Mouse (Mus musculus) erythroid progenitor cell, adult 5-6 weeks (primary cell): Measurements from ENCODE around the gene Zdhhc6. TPM values are rescaled to one million over a fixed set of nuclear protein-coding genes. Genes with fewer than 3 reads are reported as not detected.
A peak's percentile ranks its signal among the peaks of the same experiment; 100 is the strongest.

ENCODE experiments used
- ATAC-seq: replicated peaks from 2 replicates; pipeline ENCODE4 v1.8.0; 2016; ENCODE audit warnings: moderate number of reproducible peaks, mild to moderate bottlenecking, moderate TSS enrichment, inconsistent platforms; ENCODE audit not compliant: poor library complexity, low FRiP score, severe bottlenecking
- total RNA-seq, 2 experiments: library from RNA; stranded (forward) in 1 of 2; stranded (reverse) in 1 of 2; fragments of 150-400 nt in 1 of 2; fragments of 186-747, 209-891 nt in 1 of 2; gene quantifications; 2 replicates each; pipeline versions ENCODE4 v1.2.3 to v1.2.4; 2015 to 2017; ENCODE audit warnings: low replicate concordance in 2 of 2

The Zdhhc6 gene
- total RNA-seq (2015; ENCODE audit: low replicate concordance) (13.8 and 39.6 TPM in 2 replicates), total RNA-seq (2017; ENCODE audit: low replicate concordance) (38.4 and 41.1 TPM in 2 replicates)

- peak; percentile 91 for ATAC-seq
Measured at GRCm38 (mm10) chr19:55315452-55316108, at the start of gene Zdhhc6. Gene Zdhhc6, minus strand, starts transcription at chr19:55316032.

- ATAC-seq, result no peak
Measured at GRCm38 (mm10) chr19:55362606-55363005, 46.8 kb upstream of the Zdhhc6 start.

GRCm38 (mm10) chr19:55350673-55351378 is 35.0 kb upstream of the Zdhhc6 start:
- ATAC-seq, result no peak

GRCm38 (mm10) chr19:55348187-55348586 is 32.4 kb upstream of the Zdhhc6 start:
- ATAC-seq, result no peak

GRCm38 (mm10) chr19:55343274-55343673 is 27.4 kb upstream of the Zdhhc6 start:
- ATAC-seq, result no peak

- ATAC-seq, result no peak
Measured at GRCm38 (mm10) chr19:55342423-55342822, 26.6 kb upstream of the Zdhhc6 start.

- ATAC-seq, result no peak
Measured at GRCm38 (mm10) chr19:55341377-55341776, 25.5 kb upstream of the Zdhhc6 start.

- no peak for ATAC-seq
Measured at GRCm38 (mm10) chr19:55340521-55340920, 24.7 kb upstream of the Zdhhc6 start.

- ATAC-seq, result no peak
Measured at GRCm38 (mm10) chr19:55337664-55338063, 21.8 kb upstream of the Zdhhc6 start.

- no peak for ATAC-seq
Measured at GRCm38 (mm10) chr19:55337066-55337465, 21.2 kb upstream of the Zdhhc6 start.

GRCm38 (mm10) chr19:55336441-55336840 is 20.6 kb upstream of the Zdhhc6 start:
- ATAC-seq, result no peak

GRCm38 (mm10) chr19:55335881-55336280 is 20.0 kb upstream of the Zdhhc6 start:
- no peak for ATAC-seq

GRCm38 (mm10) chr19:55332641-55333268 is 16.9 kb upstream of the Zdhhc6 start:
- ATAC-seq, result peak; percentile 84

GRCm38 (mm10) chr19:55331776-55332175 is 15.9 kb upstream of the Zdhhc6 start:
- ATAC-seq, result no peak

- no peak for ATAC-seq
Measured at GRCm38 (mm10) chr19:55327510-55327909, 11.7 kb upstream of the Zdhhc6 start.

GRCm38 (mm10) chr19:55322604-55323003 is 6.8 kb upstream of the Zdhhc6 start:
- ATAC-seq, result no peak

- ATAC-seq, result no peak
Measured at GRCm38 (mm10) chr19:55319521-55319920, 3.7 kb upstream of the Zdhhc6 start.

- no peak for ATAC-seq
Measured at GRCm38 (mm10) chr19:55319036-55319435, 3.2 kb upstream of the Zdhhc6 start.

GRCm38 (mm10) chr19:55316901-55317300 is 1.1 kb upstream of the Zdhhc6 start:
- ATAC-seq, result no peak

GRCm38 (mm10) chr19:55316109-55316714 is 380 bp upstream of the Zdhhc6 start, which contains the start of gene Vti1a:
Gene Vti1a, plus strand, starts transcription at chr19:55316295.
- peak; percentile 87 for ATAC-seq
